Mouse (Mus musculus): ENCODE results near the gene Hdac11. TPM values are rescaled to one million over a fixed set of nuclear protein-coding genes. Genes with fewer than 3 reads are reported as not detected.
"Not testable (repeated sequence)": the region's sequence is repeated elsewhere in the genome, so short reads cannot be mapped to it uniquely, and the experiment has no call there.

Hdac11 gene
- total RNA-seq (2021) = 10 to 100 TPM; 13.0 to 15.1 TPM

- intact Hi-C loops (cut with DNase I) = no loop called here
- DNase-seq (ENCODE audit: low spot score) = peak; percentile 81
Observed at GRCm38 (mm10) chr6:91156554-91157236, at the start of gene Hdac11. Gene Hdac11 (plus strand): TSS chr6:91156665.

GRCm38 (mm10) chr6:91108301-91108916, 48.1 kb upstream of the Hdac11 start:
- intact Hi-C loops (cut with DNase I) = no loop called here
- DNase-seq (ENCODE audit: low spot score) = no peak

- intact Hi-C loops (cut with DNase I) = no loop called here
- no peak for DNase-seq (ENCODE audit: low spot score)
Observed at GRCm38 (mm10) chr6:91108917-91109450, 47.5 kb upstream of the Hdac11 start.

- intact Hi-C loops (cut with DNase I) = no loop called here
- no peak for DNase-seq (ENCODE audit: low spot score)
Observed at GRCm38 (mm10) chr6:91109489-91109888, 47.0 kb upstream of the Hdac11 start.

- intact Hi-C loops (cut with DNase I) = no loop called here
- DNase-seq (ENCODE audit: low spot score) = no peak
Observed at GRCm38 (mm10) chr6:91110323-91111020, 46.0 kb upstream of the Hdac11 start.

- intact Hi-C loops (cut with DNase I) = no loop called here
- no peak for DNase-seq (ENCODE audit: low spot score)
Observed at GRCm38 (mm10) chr6:91111141-91111953, 45.1 kb upstream of the Hdac11 start.

GRCm38 (mm10) chr6:91111954-91112252, 44.6 kb upstream of the Hdac11 start:
- no peak for DNase-seq (ENCODE audit: low spot score)
- intact Hi-C loops (cut with DNase I) = no loop called here

- intact Hi-C loops (cut with DNase I) = no loop called here
Observed at GRCm38 (mm10) chr6:91114716-91115115, 41.7 kb upstream of the Hdac11 start.

GRCm38 (mm10) chr6:91115158-91115557, 41.3 kb upstream of the Hdac11 start:
- no peak for DNase-seq (ENCODE audit: low spot score)
- intact Hi-C loops (cut with DNase I) = no loop called here

More at GRCm38 (mm10) chr6:91114716-91115115, 41.7 kb upstream of the Hdac11 start:
- DNase-seq (ENCODE audit: low spot score) = no peak

- no peak for DNase-seq (ENCODE audit: low spot score)
- intact Hi-C loops (cut with DNase I) = no loop called here
Observed at GRCm38 (mm10) chr6:91115863-91116243, 40.6 kb upstream of the Hdac11 start.

GRCm38 (mm10) chr6:91116244-91117145, 40.0 kb upstream of the Hdac11 start, which contains the start of gene Nup210:
Gene Nup210 (minus strand): TSS chr6:91116829.
- intact Hi-C loops (cut with DNase I) = no loop called here
- DNase-seq (ENCODE audit: low spot score) = peak; percentile 82

GRCm38 (mm10) chr6:91117149-91117548, 39.3 kb upstream of the Hdac11 start:
- DNase-seq (ENCODE audit: low spot score) = no peak
- intact Hi-C loops (cut with DNase I) = no loop called here

- DNase-seq (ENCODE audit: low spot score) = no peak
- intact Hi-C loops (cut with DNase I) = no loop called here
Observed at GRCm38 (mm10) chr6:91118526-91118925, 37.9 kb upstream of the Hdac11 start.

- intact Hi-C loops (cut with DNase I) = no loop called here
- no peak for DNase-seq (ENCODE audit: low spot score)
Observed at GRCm38 (mm10) chr6:91120206-91120605, 36.3 kb upstream of the Hdac11 start.

GRCm38 (mm10) chr6:91121089-91121488, 35.4 kb upstream of the Hdac11 start:
- DNase-seq (ENCODE audit: low spot score); intact Hi-C loops (cut with DNase I): not testable (repeated sequence)

- no peak for DNase-seq (ENCODE audit: low spot score)
- intact Hi-C loops (cut with DNase I) = no loop called here
Observed at GRCm38 (mm10) chr6:91123453-91123852, 33.0 kb upstream of the Hdac11 start.

GRCm38 (mm10) chr6:91124286-91125227, 31.9 kb upstream of the Hdac11 start:
- DNase-seq (ENCODE audit: low spot score) = no peak
- intact Hi-C loops (cut with DNase I) = no loop called here

GRCm38 (mm10) chr6:91125228-91125585, 31.3 kb upstream of the Hdac11 start:
- no peak for DNase-seq (ENCODE audit: low spot score)
- intact Hi-C loops (cut with DNase I) = no loop called here
